Mouse (Mus musculus): ENCODE results near the gene Map3k7. TPM values are rescaled to one million over a fixed set of nuclear protein-coding genes. Genes with fewer than 3 reads are reported as not detected.
A peak's percentile ranks its signal among the peaks of the same experiment; 100 is the strongest.
"Not testable (repeated sequence)": the region's sequence is repeated elsewhere in the genome, so short reads cannot be mapped to it uniquely, and the experiment has no call there.

The Map3k7 gene
- polyA plus RNA-seq, 1 experiment from 2014 or later = 47.3 TPM

GRCm38 (mm10) chr4:32004773-32005591, 41.1 kb downstream of the Map3k7 start:
- no peaks in the 10 kb centered on the region for H3K4me1 ChIP-seq
- no peak overlapping the region for H3K4me2 ChIP-seq (replicated peaks)
- H3K9me3 ChIP-seq = no peaks in the 10 kb centered on the region
- H3K36me3 ChIP-seq = peaks cover 33% of the 10 kb centered on the region
- H3K27ac ChIP-seq (replicated peaks) = no peak overlapping the region
- no peak overlapping the region for H3K4me3 ChIP-seq
- H3K9ac ChIP-seq (replicated peaks) = no peak overlapping the region
- ATAC-seq (ENCODE audit: low FRiP score, low read depth) = no peak
- WGBS = 94% methylated on average over 6 of the region's 6 CpGs
- H3K27me3 ChIP-seq = no peaks in the 10 kb centered on the region

GRCm38 (mm10) chr4:32007174-32007573, 43.3 kb downstream of the Map3k7 start:
- H3K27ac ChIP-seq (replicated peaks) = no peak overlapping the region
- no peak overlapping the region for H3K9ac ChIP-seq (replicated peaks)
- 53% methylated on average over 3 of the region's 3 CpGs for WGBS
- no peak overlapping the region for H3K4me2 ChIP-seq (replicated peaks)
- ATAC-seq (ENCODE audit: low FRiP score, low read depth) = no peak
- H3K9me3 ChIP-seq = no peaks in the 10 kb centered on the region
- H3K27me3 ChIP-seq = no peaks in the 10 kb centered on the region
- H3K4me3 ChIP-seq = no peak overlapping the region
- peaks cover 48% of the 10 kb centered on the region for H3K36me3 ChIP-seq
- H3K4me1 ChIP-seq = no peaks in the 10 kb centered on the region

- no peak overlapping the region for H3K27ac ChIP-seq (replicated peaks)
- no peaks in the 10 kb centered on the region for H3K4me1 ChIP-seq
- H3K27me3 ChIP-seq = no peaks in the 10 kb centered on the region
- no peak overlapping the region for H3K4me3 ChIP-seq
- 83% methylated on average over 4 of the region's 4 CpGs for WGBS
- no peaks in the 10 kb centered on the region for H3K9me3 ChIP-seq
- no peak for ATAC-seq (ENCODE audit: low FRiP score, low read depth)
- H3K9ac ChIP-seq (replicated peaks) = no peak overlapping the region
- no peak overlapping the region for H3K4me2 ChIP-seq (replicated peaks)
- H3K36me3 ChIP-seq = peaks cover 55% of the 10 kb centered on the region
Measured at GRCm38 (mm10) chr4:32008095-32008494, 44.2 kb downstream of the Map3k7 start.

- no peak for ATAC-seq (ENCODE audit: low FRiP score, low read depth)
- Histone ChIP-seq H3K27ac (replicated peaks) (no peak overlapping the region), H3K9me3 (no peaks in the 10 kb centered on the region), H3K4me1 (no peaks in the 10 kb centered on the region), H3K27me3 (no peaks in the 10 kb centered on the region), H3K4me2 (replicated peaks) (no peak overlapping the region), H3K9ac (replicated peaks) (no peak overlapping the region), H3K4me3 (no peak overlapping the region), H3K36me3 (peaks cover 54% of the 10 kb centered on the region)
- WGBS = 85% methylated on average over 5 of the region's 5 CpGs
Measured at GRCm38 (mm10) chr4:32010808-32011207, 46.9 kb downstream of the Map3k7 start.

GRCm38 (mm10) chr4:32011218-32011973, 47.5 kb downstream of the Map3k7 start:
- Histone ChIP-seq H3K9me3 (no peaks in the 10 kb centered on the region), H3K4me1 (no peaks in the 10 kb centered on the region), H3K4me2 (replicated peaks) (no peak overlapping the region), H3K27ac (replicated peaks) (no peak overlapping the region), H3K36me3 (peaks cover 58% of the 10 kb centered on the region), H3K4me3 (no peak overlapping the region), H3K27me3 (no peaks in the 10 kb centered on the region), H3K9ac (replicated peaks) (no peak overlapping the region)
- WGBS = 89% methylated on average over 6 of the region's 6 CpGs
- ATAC-seq (ENCODE audit: low FRiP score, low read depth) = no peak

GRCm38 (mm10) chr4:32021131-32021530, 57.2 kb downstream of the Map3k7 start:
- no peak overlapping the region for H3K9ac ChIP-seq (replicated peaks)
- WGBS = 89% methylated on average over 3 of the region's 3 CpGs
- no peaks in the 10 kb centered on the region for H3K4me1 ChIP-seq
- H3K27ac ChIP-seq (replicated peaks) = no peak overlapping the region
- no peaks in the 10 kb centered on the region for H3K27me3 ChIP-seq
- H3K4me2 ChIP-seq (replicated peaks) = no peak overlapping the region
- no peak for ATAC-seq (ENCODE audit: low FRiP score, low read depth)
- H3K36me3 ChIP-seq = peaks cover 53% of the 10 kb centered on the region
- H3K4me3 ChIP-seq = no peak overlapping the region
- H3K9me3 ChIP-seq = no peaks in the 10 kb centered on the region

GRCm38 (mm10) chr4:32022321-32022720, 58.4 kb downstream of the Map3k7 start:
- no peak for ATAC-seq (ENCODE audit: low FRiP score, low read depth)
- Histone ChIP-seq H3K27me3 (no peaks in the 10 kb centered on the region), H3K4me1 (no peaks in the 10 kb centered on the region), H3K27ac (replicated peaks) (no peak overlapping the region), H3K4me3 (no peak overlapping the region), H3K4me2 (replicated peaks) (no peak overlapping the region), H3K9me3 (no peaks in the 10 kb centered on the region), H3K36me3 (peaks cover 43% of the 10 kb centered on the region), H3K9ac (replicated peaks) (no peak overlapping the region)
- 92% methylated on average over 6 of the region's 6 CpGs for WGBS

- not testable (repeated sequence) for H3K27me3 ChIP-seq; ATAC-seq (ENCODE audit: low FRiP score, low read depth); H3K9ac ChIP-seq (replicated peaks); H3K9me3 ChIP-seq; H3K4me3 ChIP-seq; H3K4me1 ChIP-seq; H3K27ac ChIP-seq (replicated peaks); H3K4me2 ChIP-seq (replicated peaks)
- H3K36me3 ChIP-seq = peaks cover 30% of the 10 kb centered on the region
- 88% methylated on average over 2 of the region's 2 CpGs for WGBS
Measured at GRCm38 (mm10) chr4:32024170-32024569, 60.3 kb downstream of the Map3k7 start.

GRCm38 (mm10) chr4:32025105-32025504, 61.2 kb downstream of the Map3k7 start:
- 93% methylated on average over 2 of the region's 2 CpGs for WGBS
- Histone ChIP-seq H3K4me2 (replicated peaks) (no peak overlapping the region), H3K36me3 (peaks cover 25% of the 10 kb centered on the region), H3K27me3 (no peaks in the 10 kb centered on the region), H3K4me1 (no peaks in the 10 kb centered on the region), H3K27ac (replicated peaks) (no peak overlapping the region), H3K9ac (replicated peaks) (no peak overlapping the region), H3K4me3 (no peak overlapping the region), H3K9me3 (no peaks in the 10 kb centered on the region)
- ATAC-seq (ENCODE audit: low FRiP score, low read depth) = no peak

GRCm38 (mm10) chr4:32027094-32027493, 63.2 kb downstream of the Map3k7 start:
- Histone ChIP-seq H3K9me3 (no peaks in the 10 kb centered on the region), H3K9ac (replicated peaks) (no peak overlapping the region), H3K27ac (replicated peaks) (no peak overlapping the region), H3K4me2 (replicated peaks) (no peak overlapping the region), H3K36me3 (peaks cover 10% of the 10 kb centered on the region), H3K4me3 (no peak overlapping the region), H3K27me3 (no peaks in the 10 kb centered on the region), H3K4me1 (no peaks in the 10 kb centered on the region)
- no peak for ATAC-seq (ENCODE audit: low FRiP score, low read depth)
- WGBS = 92% methylated on average over 9 of the region's 9 CpGs

- ATAC-seq (ENCODE audit: low FRiP score, low read depth) = no peak
- H3K27me3 ChIP-seq = no peaks in the 10 kb centered on the region
- H3K9me3 ChIP-seq = no peaks in the 10 kb centered on the region
- no peak overlapping the region for H3K4me3 ChIP-seq
- 83% methylated on average over 7 of the region's 7 CpGs for WGBS
- no peak overlapping the region for H3K27ac ChIP-seq (replicated peaks)
- H3K4me2 ChIP-seq (replicated peaks) = no peak overlapping the region
- H3K36me3 ChIP-seq = no peaks in the 10 kb centered on the region
- H3K4me1 ChIP-seq = peaks cover 7% of the 10 kb centered on the region
- no peak overlapping the region for H3K9ac ChIP-seq (replicated peaks)
Measured at GRCm38 (mm10) chr4:32037267-32037666, 73.4 kb downstream of the Map3k7 start.

GRCm38 (mm10) chr4:32041741-32042452, 78.0 kb downstream of the Map3k7 start:
- Histone ChIP-seq H3K4me1 (peaks cover 10% of the 10 kb centered on the region), H3K27me3 (no peaks in the 10 kb centered on the region), H3K27ac (replicated peaks) (peak overlapping the region; percentile 80), H3K9me3 (no peaks in the 10 kb centered on the region), H3K9ac (replicated peaks) (no peak overlapping the region), H3K36me3 (no peaks in the 10 kb centered on the region), H3K4me3 (no peak overlapping the region), H3K4me2 (replicated peaks) (0 out of 2 replicates have a peak overlapping the region, but pooled peaks have one; percentile 26)
- WGBS = 40% methylated on average over 15 of the region's 15 CpGs
- ATAC-seq (ENCODE audit: low FRiP score, low read depth) = peak; percentile 87

Measured in midbrain, embryonic 12.5 days (tissue).